Mouse (Mus musculus) cerebellum, postnatal 25 days (tissue): ENCODE results near the gene 2410015M20Rik.
A peak's percentile ranks its signal among the peaks of the same experiment; 100 is the strongest.

Experiments used
- DNase-seq, 2 experiments: peaks; one replicate each; pipeline ENCODE4 v3.0.0; 2021; ENCODE audit warnings: mixed read lengths in 2 of 2

2410015M20Rik gene

DNA sequence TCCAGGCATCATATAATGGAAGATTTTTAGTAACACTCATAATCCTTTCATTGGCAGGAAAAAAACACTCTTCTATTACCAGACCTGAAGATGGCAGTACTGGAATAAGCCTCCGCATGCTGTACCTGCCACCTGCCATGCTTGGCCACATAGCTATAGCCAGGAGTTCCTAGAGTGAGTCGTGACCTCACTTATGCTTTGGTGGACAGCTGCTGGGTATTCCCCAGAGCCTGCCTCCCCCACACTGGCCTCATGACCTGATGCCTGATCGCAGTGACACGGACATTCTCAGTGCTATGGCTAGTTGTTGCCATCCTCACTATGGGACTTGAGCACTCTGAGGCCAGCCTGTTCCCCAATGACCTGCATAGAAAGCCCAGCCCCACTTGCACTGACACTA is 39.3 kb downstream of the 2410015M20Rik start:
- no peak for DNase-seq

DNA sequence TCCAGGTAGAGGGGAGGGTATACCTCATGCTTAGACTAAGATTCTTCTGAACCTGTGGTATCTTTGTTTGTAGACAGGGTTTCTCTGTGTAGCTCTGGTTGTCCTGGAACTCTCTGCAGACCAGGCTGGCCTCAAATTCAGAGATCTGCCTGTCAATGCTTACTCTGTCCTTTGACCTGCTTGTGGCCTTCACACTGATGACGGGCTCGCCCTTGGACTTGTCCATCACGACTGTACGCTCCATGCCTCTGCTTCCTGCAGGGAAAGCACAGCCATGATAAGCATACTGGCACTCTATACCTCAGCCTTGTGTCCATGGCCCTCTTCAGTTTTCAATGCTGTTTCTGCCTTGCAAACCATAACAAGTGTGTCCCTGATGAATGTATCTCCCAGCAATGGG is 42.2 kb downstream of the 2410015M20Rik start:
- DNase-seq: no peak

DNA sequence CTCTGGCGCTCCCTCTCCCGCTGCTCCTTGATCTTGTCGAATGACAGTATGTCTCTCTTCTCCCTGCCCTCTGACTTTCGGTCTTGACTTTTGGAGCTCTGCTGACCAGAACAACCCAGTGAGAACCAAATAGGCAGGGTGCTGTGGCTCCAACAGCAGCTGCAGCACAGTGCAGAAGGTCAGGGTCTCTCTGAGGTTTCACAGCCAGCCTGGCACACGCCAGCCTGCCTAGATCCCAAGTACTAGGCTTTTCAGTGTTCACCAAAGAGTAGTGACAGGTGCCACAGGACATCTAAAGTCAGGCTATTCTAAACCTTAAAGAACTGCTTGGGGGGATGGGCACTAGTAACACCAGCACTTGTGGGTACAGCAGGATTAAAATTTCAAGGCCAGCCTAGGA is 42.7 kb downstream of the 2410015M20Rik start:
- no peak for DNase-seq

DNA sequence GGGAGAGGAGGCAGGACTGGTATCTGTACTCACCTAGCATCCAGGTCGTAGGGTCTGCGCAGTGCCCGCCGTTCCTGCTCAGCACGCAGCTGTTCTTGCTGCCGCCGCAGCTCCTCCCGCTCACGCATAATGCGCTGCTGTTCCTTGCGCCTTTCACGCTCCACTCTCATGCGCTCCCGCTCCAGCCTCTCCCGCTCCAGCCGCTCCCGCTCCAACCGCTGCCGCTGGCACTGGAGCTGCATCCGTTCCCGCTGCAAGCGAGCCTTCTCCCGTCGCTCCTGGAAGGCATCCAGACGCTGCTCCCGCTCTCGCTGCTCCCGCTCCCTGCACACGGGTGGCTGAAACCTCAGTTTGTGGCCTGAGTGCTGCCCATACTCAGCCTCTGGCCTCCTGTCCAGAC is 43.3 kb downstream of the 2410015M20Rik start:
- peak in 1 of 2 experiments; percentile 43 for DNase-seq

DNA sequence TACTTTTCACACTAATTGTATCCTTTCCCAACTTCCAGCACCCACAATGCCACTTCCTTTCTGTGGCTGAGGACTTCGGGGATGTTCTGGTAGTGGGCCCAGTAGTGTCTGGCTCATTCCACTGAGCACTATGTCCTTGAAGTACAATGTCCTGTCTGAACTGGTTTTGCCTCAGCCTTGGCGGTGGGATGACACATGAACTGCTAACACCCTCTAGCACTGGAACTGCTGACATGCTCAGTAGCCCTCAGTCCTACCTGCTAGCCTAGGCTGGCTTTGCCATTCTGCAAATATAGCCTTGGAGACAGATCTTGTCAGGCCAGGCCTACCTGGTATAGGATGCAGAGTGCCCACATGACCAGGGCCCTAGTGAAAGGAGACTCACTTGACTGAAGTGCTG is 47.7 kb downstream of the 2410015M20Rik start:
- no peak for DNase-seq

DNA sequence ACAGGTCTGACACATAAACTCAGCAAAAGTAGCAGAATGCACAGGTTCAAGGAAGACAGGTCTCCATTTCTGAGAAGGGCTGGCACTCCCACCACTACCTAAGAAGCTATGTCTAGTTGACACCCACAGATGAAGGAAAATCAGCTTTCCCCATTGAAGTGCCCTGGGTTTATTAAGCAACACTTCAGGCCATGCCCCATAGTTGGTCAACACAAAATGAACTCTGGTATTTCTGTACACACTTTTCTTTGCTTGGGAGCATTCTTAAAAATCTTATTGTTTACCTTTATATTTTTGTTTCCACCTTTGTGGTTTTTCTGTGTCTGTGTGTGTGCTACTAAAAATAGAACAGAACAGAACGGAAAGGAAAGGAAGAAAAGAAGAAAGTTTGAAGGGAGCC is 49.4 kb downstream of the 2410015M20Rik start:
- DNase-seq: no peak

DNA sequence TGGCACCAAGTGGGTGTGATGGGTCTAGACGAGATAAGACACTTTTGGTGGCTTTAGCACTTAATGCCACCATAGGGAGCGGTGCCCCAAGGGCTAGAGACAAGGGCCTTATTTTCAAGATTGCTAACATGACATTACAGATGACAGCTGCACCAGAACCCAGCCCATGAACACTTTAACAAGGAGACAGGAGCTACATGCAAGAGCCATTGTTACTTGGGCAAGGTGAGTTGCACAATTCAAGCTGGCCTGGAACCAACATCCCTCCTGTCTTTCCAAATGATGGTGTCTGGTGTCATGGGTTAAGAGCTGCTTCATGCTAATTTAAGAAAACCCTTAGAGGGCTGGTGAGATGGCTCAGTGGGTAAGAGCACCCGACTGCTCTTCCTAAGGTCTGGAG is 50.2 kb downstream of the 2410015M20Rik start:
- no peak for DNase-seq

DNA sequence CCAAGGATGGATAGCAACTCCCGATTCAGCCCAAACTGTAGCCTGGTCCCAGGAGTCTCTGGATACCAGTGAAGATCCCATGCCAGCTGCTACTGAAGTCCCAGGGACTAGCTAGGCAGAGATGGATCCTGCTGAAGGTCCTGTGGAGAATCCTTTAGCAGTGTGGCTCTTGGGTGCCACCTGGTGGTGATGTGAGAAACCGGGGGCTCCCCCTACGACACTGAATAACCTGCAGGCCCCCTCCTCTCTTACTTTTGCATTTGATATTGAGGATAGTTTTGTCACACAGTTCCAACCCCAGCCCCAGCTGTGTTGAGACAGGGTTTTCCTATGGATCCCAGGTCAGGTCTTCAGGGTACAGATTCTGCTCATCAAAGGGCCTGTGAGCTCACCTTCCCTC is 51.1 kb downstream of the 2410015M20Rik start:
- DNase-seq: peak; percentile 76 to 82
